Mouse (Mus musculus): ENCODE measurements around the gene Cox15. TPM values are rescaled to one million over a fixed set of nuclear protein-coding genes. Genes with fewer than 3 reads are reported as not detected.

Cox15 gene
- polyA plus RNA-seq, 1 experiment from 2014 or later = 10.4 TPM

GRCm38 (mm10) chr19:43724194-43724593 is 28.6 kb downstream of the Cox15 start:
- H3K36me3 ChIP-seq = peaks cover 71% of the 10 kb centered on the region
- 92% methylated on average over 20 of the region's 20 CpGs for WGBS
- no peaks in the 10 kb centered on the region for H3K9me3 ChIP-seq
- no peak overlapping the region for H3K27ac ChIP-seq
- H3K27me3 ChIP-seq = no peaks in the 10 kb centered on the region
- H3K4me2 ChIP-seq = no peak overlapping the region
- no peaks in the 10 kb centered on the region for H3K4me1 ChIP-seq
- no peak overlapping the region for H3K9ac ChIP-seq
- H3K4me3 ChIP-seq = no peak overlapping the region
- ATAC-seq (ENCODE audit: insufficient number of reproducible peaks, low FRiP score, low TSS enrichment, low read depth) = no peak

GRCm38 (mm10) chr19:43723501-43723900 is 29.3 kb downstream of the Cox15 start:
- peaks cover 69% of the 10 kb centered on the region for H3K36me3 ChIP-seq
- no peaks in the 10 kb centered on the region for H3K27me3 ChIP-seq
- no peak overlapping the region for H3K4me3 ChIP-seq
- no peak overlapping the region for H3K9ac ChIP-seq
- no peaks in the 10 kb centered on the region for H3K9me3 ChIP-seq
- WGBS = 82% methylated on average over 10 of the region's 10 CpGs
- no peak overlapping the region for H3K4me2 ChIP-seq
- H3K4me1 ChIP-seq = no peaks in the 10 kb centered on the region
- H3K27ac ChIP-seq = no peak overlapping the region
- no peak for ATAC-seq (ENCODE audit: insufficient number of reproducible peaks, low FRiP score, low TSS enrichment, low read depth)

GRCm38 (mm10) chr19:43722891-43723290 is 29.9 kb downstream of the Cox15 start:
- no peak overlapping the region for H3K4me2 ChIP-seq
- no peak for ATAC-seq (ENCODE audit: insufficient number of reproducible peaks, low FRiP score, low TSS enrichment, low read depth)
- H3K9me3 ChIP-seq = no peaks in the 10 kb centered on the region
- peaks cover 69% of the 10 kb centered on the region for H3K36me3 ChIP-seq
- WGBS = 80% methylated on average over 8 of the region's 8 CpGs
- no peak overlapping the region for H3K27ac ChIP-seq
- no peaks in the 10 kb centered on the region for H3K27me3 ChIP-seq
- H3K4me3 ChIP-seq = no peak overlapping the region
- no peaks in the 10 kb centered on the region for H3K4me1 ChIP-seq
- H3K9ac ChIP-seq = no peak overlapping the region

- WGBS = 94% methylated on average over 11 of the region's 11 CpGs
- no peak overlapping the region for H3K4me2 ChIP-seq
- no peak overlapping the region for H3K27ac ChIP-seq
- H3K9ac ChIP-seq = no peak overlapping the region
- peaks cover 49% of the 10 kb centered on the region for H3K36me3 ChIP-seq
- no peaks in the 10 kb centered on the region for H3K4me1 ChIP-seq
- no peak overlapping the region for H3K4me3 ChIP-seq
- H3K9me3 ChIP-seq = no peaks in the 10 kb centered on the region
- ATAC-seq (ENCODE audit: insufficient number of reproducible peaks, low FRiP score, low TSS enrichment, low read depth) = no peak
- no peaks in the 10 kb centered on the region for H3K27me3 ChIP-seq
Measured at GRCm38 (mm10) chr19:43720061-43720460, 32.7 kb downstream of the Cox15 start.

- no peaks in the 10 kb centered on the region for H3K4me1 ChIP-seq
- 81% methylated on average over 5 of the region's 5 CpGs for WGBS
- H3K4me2 ChIP-seq = no peak overlapping the region
- H3K27ac ChIP-seq = no peak overlapping the region
- no peaks in the 10 kb centered on the region for H3K9me3 ChIP-seq
- no peak overlapping the region for H3K4me3 ChIP-seq
- H3K36me3 ChIP-seq = peaks cover 16% of the 10 kb centered on the region
- no peak overlapping the region for H3K9ac ChIP-seq
- H3K27me3 ChIP-seq = no peaks in the 10 kb centered on the region
- no peak for ATAC-seq (ENCODE audit: insufficient number of reproducible peaks, low FRiP score, low TSS enrichment, low read depth)
Measured at GRCm38 (mm10) chr19:43711971-43712370, 40.8 kb downstream of the Cox15 start.

GRCm38 (mm10) chr19:43711159-43711916 is 41.5 kb downstream of the Cox15 start:
- Histone ChIP-seq H3K9me3 (no peaks in the 10 kb centered on the region), H3K36me3 (peaks cover 21% of the 10 kb centered on the region), H3K9ac (no peak overlapping the region), H3K4me1 (no peaks in the 10 kb centered on the region), H3K27me3 (no peaks in the 10 kb centered on the region), H3K4me3 (no peak overlapping the region), H3K27ac (no peak overlapping the region), H3K4me2 (no peak overlapping the region)
- no peak for ATAC-seq (ENCODE audit: insufficient number of reproducible peaks, low FRiP score, low TSS enrichment, low read depth)
- 54% methylated on average over 22 of the region's 22 CpGs for WGBS

GRCm38 (mm10) chr19:43709317-43709716 is 43.5 kb downstream of the Cox15 start:
- Histone ChIP-seq H3K4me3 (no peak overlapping the region), H3K9ac (no peak overlapping the region), H3K9me3 (no peaks in the 10 kb centered on the region), H3K4me1 (no peaks in the 10 kb centered on the region), H3K27me3 (no peaks in the 10 kb centered on the region), H3K4me2 (no peak overlapping the region), H3K36me3 (peaks cover 40% of the 10 kb centered on the region), H3K27ac (no peak overlapping the region)
- no peak for ATAC-seq (ENCODE audit: insufficient number of reproducible peaks, low FRiP score, low TSS enrichment, low read depth)
- 81% methylated on average over 8 of the region's 8 CpGs for WGBS

- Histone ChIP-seq H3K4me3 (no peak overlapping the region), H3K36me3 (peaks cover 45% of the 10 kb centered on the region), H3K27me3 (no peaks in the 10 kb centered on the region), H3K4me2 (no peak overlapping the region), H3K9me3 (no peaks in the 10 kb centered on the region), H3K9ac (no peak overlapping the region), H3K4me1 (no peaks in the 10 kb centered on the region), H3K27ac (no peak overlapping the region)
- no peak for ATAC-seq (ENCODE audit: insufficient number of reproducible peaks, low FRiP score, low TSS enrichment, low read depth)
- 71% methylated on average over 7 of the region's 7 CpGs for WGBS
Measured at GRCm38 (mm10) chr19:43708206-43708605, 44.6 kb downstream of the Cox15 start.

- H3K27me3 ChIP-seq = no peaks in the 10 kb centered on the region
- no peak overlapping the region for H3K4me3 ChIP-seq
- no peaks in the 10 kb centered on the region for H3K4me1 ChIP-seq
- WGBS = 89% methylated on average over 17 of the region's 17 CpGs
- ATAC-seq (ENCODE audit: insufficient number of reproducible peaks, low FRiP score, low TSS enrichment, low read depth) = no peak
- no peaks in the 10 kb centered on the region for H3K9me3 ChIP-seq
- H3K4me2 ChIP-seq = no peak overlapping the region
- no peak overlapping the region for H3K27ac ChIP-seq
- no peak overlapping the region for H3K9ac ChIP-seq
- H3K36me3 ChIP-seq = peaks cover 65% of the 10 kb centered on the region
Measured at GRCm38 (mm10) chr19:43704787-43705497, 47.9 kb downstream of the Cox15 start.

GRCm38 (mm10) chr19:43704211-43704610 is 48.6 kb downstream of the Cox15 start:
- Histone ChIP-seq H3K27ac (no peak overlapping the region), H3K36me3 (peaks cover 67% of the 10 kb centered on the region), H3K27me3 (no peaks in the 10 kb centered on the region), H3K4me3 (no peak overlapping the region), H3K9ac (no peak overlapping the region), H3K4me1 (no peaks in the 10 kb centered on the region), H3K9me3 (no peaks in the 10 kb centered on the region), H3K4me2 (no peak overlapping the region)
- no peak for ATAC-seq (ENCODE audit: insufficient number of reproducible peaks, low FRiP score, low TSS enrichment, low read depth)
- 92% methylated on average over 11 of the region's 11 CpGs for WGBS

GRCm38 (mm10) chr19:43699763-43700155 is 53.0 kb downstream of the Cox15 start:
- no peaks in the 10 kb centered on the region for H3K27me3 ChIP-seq
- H3K36me3 ChIP-seq = peaks cover 35% of the 10 kb centered on the region
- 88% methylated on average over 6 of the region's 6 CpGs for WGBS
- H3K9me3 ChIP-seq = no peaks in the 10 kb centered on the region
- ATAC-seq (ENCODE audit: insufficient number of reproducible peaks, low FRiP score, low TSS enrichment, low read depth) = no peak
- H3K4me3 ChIP-seq = no peak overlapping the region
- H3K9ac ChIP-seq = no peak overlapping the region
- H3K27ac ChIP-seq = no peak overlapping the region
- H3K4me2 ChIP-seq = no peak overlapping the region
- no peaks in the 10 kb centered on the region for H3K4me1 ChIP-seq

GRCm38 (mm10) chr19:43699021-43699762 is 53.6 kb downstream of the Cox15 start:
- H3K36me3 ChIP-seq = peaks cover 30% of the 10 kb centered on the region
- H3K4me1 ChIP-seq = no peaks in the 10 kb centered on the region

More at GRCm38 (mm10) chr19:43699021-43699762, 53.6 kb downstream of the Cox15 start:
- no peak for ATAC-seq (ENCODE audit: insufficient number of reproducible peaks, low FRiP score, low TSS enrichment, low read depth)
- no peaks in the 10 kb centered on the region for H3K9me3 ChIP-seq
- no peak overlapping the region for H3K4me2 ChIP-seq
- H3K4me3 ChIP-seq = no peak overlapping the region
- no peak overlapping the region for H3K9ac ChIP-seq
- WGBS = 69% methylated on average over 11 of the region's 11 CpGs
- no peak overlapping the region for H3K27ac ChIP-seq
- no peaks in the 10 kb centered on the region for H3K27me3 ChIP-seq
